Mouse (Mus musculus) hindbrain, embryonic 13.5 days (tissue): ENCODE data around the gene Ccdc171. TPM values are rescaled to one million over a fixed set of nuclear protein-coding genes. Genes with fewer than 3 reads are reported as not detected.

Source experiments
- ATAC-seq: fragments of 200-750 bp; cut with Nextera tagmentation; 2 replicates; pipeline ENCODE4 v1.8.0; 2017; ENCODE audit warnings: moderate TSS enrichment; ENCODE audit not compliant: low FRiP score
- H3K27ac ChIP-seq: fragments of 300-500 bp; sonication (generic); 2 replicates; pipeline ENCODE4 v1.5.1; 2015; ENCODE audit warnings: inconsistent platforms, mild to moderate bottlenecking, moderate library complexity
- H3K27me3 ChIP-seq: fragments of 300-500 bp; sonication (generic); 2 replicates; pipeline ENCODE4 v1.6.1; 2015; ENCODE audit warnings: mild to moderate bottlenecking, inconsistent platforms
- H3K36me3 ChIP-seq: fragments of 300-500 bp; sonication (generic); 2 replicates; pipeline ENCODE4 v1.6.1; 2015; ENCODE audit warnings: mild to moderate bottlenecking, inconsistent platforms
- H3K4me1 ChIP-seq: fragments of 300-500 bp; sonication (generic); replicated peaks from 2 replicates; pipeline ENCODE4 v1.6.1; 2015; ENCODE audit warnings: inconsistent platforms
- H3K4me2 ChIP-seq: fragments of 300-500 bp; sonication (generic); 2 replicates; pipeline ENCODE4 v1.6.1; 2015; ENCODE audit warnings: inconsistent platforms, mild to moderate bottlenecking, moderate library complexity
- H3K4me3 ChIP-seq: fragments of 300-500 bp; sonication (generic); 2 replicates; pipeline ENCODE4 v1.5.1; 2015; ENCODE audit warnings: mild to moderate bottlenecking, inconsistent platforms
- H3K9ac ChIP-seq: fragments of 300-500 bp; sonication (generic); 2 replicates; pipeline ENCODE4 v1.6.1; 2015; ENCODE audit warnings: mild to moderate bottlenecking, inconsistent platforms
- H3K9me3 ChIP-seq: fragments of 300-500 bp; sonication (generic); 2 replicates; pipeline ENCODE4 v1.6.1; 2016; ENCODE audit warnings: inconsistent platforms
- WGBS: fragments of 180-500 bp; shearing (Covaris S2); methylation state at CpG from one replicate; pipeline ENCODE4 v1.1.7; 2015; 5-methylcytosine and 5-hydroxymethylcytosine counted together
- polyA plus RNA-seq: library from polyadenylated mRNA; unstranded; fragments of >200 nt; fragmentation: Nextera tagmentation; extraction: Ambion mirVana; gene quantifications from 2 replicates; pipeline ENCODE4 v1.2.1, GENCODE M21; 2015

Ccdc171 gene
- polyA plus RNA-seq, 1 experiment from 2014 or later: 5.0 TPM

- 91% methylated on average over 4 of the region's 4 CpGs for WGBS
Observed at GRCm38 (mm10) chr4:83829718-83830459, 304.5 kb downstream of the Ccdc171 start.

GRCm38 (mm10) chr4:83830891-83831880, 305.8 kb downstream of the Ccdc171 start:
- no peaks in the 10 kb centered on the region for H3K27me3 ChIP-seq
- no peak overlapping the region for H3K27ac ChIP-seq
- no peaks in the 10 kb centered on the region for H3K4me1 ChIP-seq
- WGBS: 71% methylated on average over 13 of the region's 13 CpGs
- no peak overlapping the region for H3K4me3 ChIP-seq
- 0 out of 2 replicates have a peak, but pooled peaks have one; percentile 32 for ATAC-seq
- no peak overlapping the region for H3K4me2 ChIP-seq
- H3K9me3 ChIP-seq: no peaks in the 10 kb centered on the region
- H3K9ac ChIP-seq: no peak overlapping the region
- no peaks in the 10 kb centered on the region for H3K36me3 ChIP-seq

More at GRCm38 (mm10) chr4:83829718-83830459, 304.5 kb downstream of the Ccdc171 start:
- no peaks in the 10 kb centered on the region for H3K36me3 ChIP-seq
- H3K4me2 ChIP-seq: no peak overlapping the region
- H3K4me3 ChIP-seq: no peak overlapping the region
- H3K4me1 ChIP-seq: no peaks in the 10 kb centered on the region
- H3K9me3 ChIP-seq: no peaks in the 10 kb centered on the region
- H3K27me3 ChIP-seq: no peaks in the 10 kb centered on the region
- H3K9ac ChIP-seq: no peak overlapping the region
- ATAC-seq: no peak
- no peak overlapping the region for H3K27ac ChIP-seq

DNA sequence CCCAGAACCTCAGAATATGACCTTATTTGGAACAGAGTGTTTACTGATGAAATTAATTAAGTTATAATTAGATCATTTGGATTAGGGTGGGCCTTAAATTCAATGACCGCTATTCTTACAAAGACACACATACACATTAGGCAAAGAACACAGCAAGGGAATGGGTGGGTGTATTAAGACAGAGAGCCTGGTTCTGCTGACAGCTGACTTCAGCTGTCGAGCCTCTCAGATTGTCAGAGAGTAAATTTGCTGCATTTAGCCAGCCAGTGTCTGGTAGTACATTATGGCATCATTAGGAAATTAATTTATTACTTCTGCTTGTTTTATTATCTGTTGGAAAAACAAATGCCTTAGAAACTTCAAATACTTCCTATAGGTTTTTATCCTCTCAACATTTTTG, 313.7 kb downstream of the Ccdc171 start:
- no peaks in the 10 kb centered on the region for H3K9me3 ChIP-seq

GRCm38 (mm10) chr4:83846304-83846703, 321.0 kb downstream of the Ccdc171 start:
- Histone ChIP-seq H3K27ac (no peak overlapping the region), H3K4me1 (0 out of 2 replicates have a peak, but pooled peaks cover 4% of the 10 kb centered on the region), H3K27me3 (no peaks in the 10 kb centered on the region), H3K9ac (no peak overlapping the region), H3K9me3 (no peaks in the 10 kb centered on the region), H3K4me2 (no peak overlapping the region), H3K4me3 (no peak overlapping the region), H3K36me3 (no peaks in the 10 kb centered on the region)
- ATAC-seq: no peak
- 60% methylated on average over 7 of the region's 7 CpGs for WGBS

More for the DNA sequence above, 313.7 kb downstream of the Ccdc171 start:
- no peak for ATAC-seq
- WGBS: 70% methylated on average over 2 of the region's 2 CpGs
- Histone ChIP-seq H3K4me1 (no peaks in the 10 kb centered on the region), H3K36me3 (no peaks in the 10 kb centered on the region), H3K4me2 (no peak overlapping the region), H3K27me3 (no peaks in the 10 kb centered on the region), H3K9ac (no peak overlapping the region), H3K4me3 (no peak overlapping the region), H3K27ac (no peak overlapping the region)

GRCm38 (mm10) chr4:83853885-83854284, 328.5 kb downstream of the Ccdc171 start:
- Histone ChIP-seq H3K27ac (no peak overlapping the region), H3K4me2 (no peak overlapping the region), H3K9ac (no peak overlapping the region), H3K36me3 (no peaks in the 10 kb centered on the region), H3K4me3 (no peak overlapping the region), H3K9me3 (no peaks in the 10 kb centered on the region), H3K27me3 (no peaks in the 10 kb centered on the region), H3K4me1 (no peaks in the 10 kb centered on the region)
- no peak for ATAC-seq
- WGBS: 91% methylated on average over 5 of the region's 5 CpGs

DNA sequence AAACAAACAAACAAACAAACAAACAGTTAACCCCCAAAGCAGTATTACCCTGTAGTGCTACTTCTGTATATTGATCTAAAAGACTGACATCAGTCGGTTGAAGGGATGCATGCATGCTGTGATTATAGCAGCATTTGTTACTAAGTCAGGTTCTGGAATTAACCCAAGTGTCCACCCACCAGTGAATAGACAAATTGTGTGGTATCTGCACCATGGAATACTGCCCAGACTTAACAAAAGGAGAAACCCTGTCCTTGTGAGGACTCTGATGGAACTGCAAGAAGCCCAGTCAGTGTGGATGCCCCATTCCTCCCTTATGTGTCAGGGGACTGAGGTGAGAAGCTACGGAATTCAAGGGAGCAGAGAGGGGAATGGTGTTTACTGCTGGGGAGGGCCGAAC, 336.4 kb downstream of the Ccdc171 start:
- Histone ChIP-seq H3K4me1 (no peaks in the 10 kb centered on the region), H3K9ac (no peak overlapping the region), H3K4me2 (no peak overlapping the region), H3K9me3 (no peaks in the 10 kb centered on the region), H3K36me3 (no peaks in the 10 kb centered on the region), H3K27ac (no peak overlapping the region), H3K27me3 (no peaks in the 10 kb centered on the region), H3K4me3 (no peak overlapping the region)
- no peak for ATAC-seq
- WGBS: 78% methylated on average over 3 of the region's 3 CpGs

DNA sequence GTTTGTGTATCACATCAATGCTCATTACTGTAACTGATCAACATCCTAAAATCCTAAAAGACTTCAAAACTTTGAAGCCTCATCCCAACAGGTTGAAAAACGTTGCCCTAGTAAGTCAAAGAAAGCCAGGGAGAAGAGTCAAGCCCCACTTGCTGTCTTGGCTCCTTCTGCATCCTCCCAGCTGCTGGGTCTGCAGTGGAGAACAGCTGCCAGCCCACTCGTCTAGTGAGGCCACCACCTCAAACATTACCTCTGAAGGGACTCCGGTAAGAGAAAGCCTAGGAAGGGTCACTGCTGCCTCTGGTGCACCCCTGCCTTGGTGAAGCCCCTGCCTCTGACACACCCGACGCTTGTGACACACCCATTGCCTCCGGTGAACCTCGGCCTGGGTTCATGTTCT, 336.9 kb downstream of the Ccdc171 start:
- no peak overlapping the region for H3K4me3 ChIP-seq
- no peak overlapping the region for H3K27ac ChIP-seq
- H3K27me3 ChIP-seq: no peaks in the 10 kb centered on the region
- 90% methylated on average over 7 of the region's 7 CpGs for WGBS
- no peaks in the 10 kb centered on the region for H3K9me3 ChIP-seq
- no peaks in the 10 kb centered on the region for H3K4me1 ChIP-seq
- no peak overlapping the region for H3K9ac ChIP-seq
- H3K4me2 ChIP-seq: no peak overlapping the region
- no peaks in the 10 kb centered on the region for H3K36me3 ChIP-seq
- ATAC-seq: no peak

DNA sequence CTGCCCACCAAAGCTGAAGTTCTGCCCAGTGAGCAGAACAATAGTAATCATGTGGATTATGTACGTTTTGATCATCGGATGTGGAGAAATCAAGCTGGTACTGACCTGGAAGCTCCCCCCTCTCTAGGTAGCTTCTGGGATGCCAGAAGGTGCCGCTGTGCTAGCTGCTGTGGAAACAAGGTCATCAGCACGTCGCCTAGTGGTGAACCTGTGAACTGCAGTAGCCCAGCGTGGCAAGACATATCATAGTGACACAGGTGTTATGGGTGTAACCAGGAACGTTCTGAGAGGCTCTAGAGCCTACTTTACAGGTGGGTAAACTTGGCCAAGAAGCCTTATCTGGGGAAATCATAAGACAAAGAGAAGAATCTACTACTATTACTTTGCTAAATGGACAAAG, 351.3 kb downstream of the Ccdc171 start:
- no peak overlapping the region for H3K27ac ChIP-seq
- 63% methylated on average over 7 of the region's 7 CpGs for WGBS

GRCm38 (mm10) chr4:83878236-83878635, 352.9 kb downstream of the Ccdc171 start:
- WGBS: 66% methylated on average over 8 of the region's 8 CpGs
- H3K4me1 ChIP-seq: 0 out of 2 replicates have a peak, but pooled peaks cover 6% of the 10 kb centered on the region
- H3K9ac ChIP-seq: no peak overlapping the region
- H3K9me3 ChIP-seq: no peaks in the 10 kb centered on the region
- H3K36me3 ChIP-seq: no peaks in the 10 kb centered on the region
- H3K27me3 ChIP-seq: no peaks in the 10 kb centered on the region
- no peak for ATAC-seq
- H3K4me3 ChIP-seq: no peak overlapping the region
- no peak overlapping the region for H3K27ac ChIP-seq
- no peak overlapping the region for H3K4me2 ChIP-seq

More for the DNA sequence above, 351.3 kb downstream of the Ccdc171 start:
- H3K4me1 ChIP-seq: 0 out of 2 replicates have a peak, but pooled peaks cover 6% of the 10 kb centered on the region
- no peaks in the 10 kb centered on the region for H3K9me3 ChIP-seq
- H3K9ac ChIP-seq: no peak overlapping the region
- no peak overlapping the region for H3K4me3 ChIP-seq
- no peak for ATAC-seq
- H3K36me3 ChIP-seq: no peaks in the 10 kb centered on the region
- H3K4me2 ChIP-seq: no peak overlapping the region
- no peaks in the 10 kb centered on the region for H3K27me3 ChIP-seq

- no peak for ATAC-seq
- no peaks in the 10 kb centered on the region for H3K27me3 ChIP-seq
- H3K4me1 ChIP-seq: no peaks in the 10 kb centered on the region
- H3K4me2 ChIP-seq: no peak overlapping the region
- WGBS: 55% methylated on average over 13 of the region's 13 CpGs
- no peak overlapping the region for H3K27ac ChIP-seq
- H3K9me3 ChIP-seq: no peaks in the 10 kb centered on the region
- H3K4me3 ChIP-seq: no peak overlapping the region
- H3K9ac ChIP-seq: no peak overlapping the region
- H3K36me3 ChIP-seq: no peaks in the 10 kb centered on the region
Observed at GRCm38 (mm10) chr4:83888459-83889054, 363.2 kb downstream of the Ccdc171 start.

DNA sequence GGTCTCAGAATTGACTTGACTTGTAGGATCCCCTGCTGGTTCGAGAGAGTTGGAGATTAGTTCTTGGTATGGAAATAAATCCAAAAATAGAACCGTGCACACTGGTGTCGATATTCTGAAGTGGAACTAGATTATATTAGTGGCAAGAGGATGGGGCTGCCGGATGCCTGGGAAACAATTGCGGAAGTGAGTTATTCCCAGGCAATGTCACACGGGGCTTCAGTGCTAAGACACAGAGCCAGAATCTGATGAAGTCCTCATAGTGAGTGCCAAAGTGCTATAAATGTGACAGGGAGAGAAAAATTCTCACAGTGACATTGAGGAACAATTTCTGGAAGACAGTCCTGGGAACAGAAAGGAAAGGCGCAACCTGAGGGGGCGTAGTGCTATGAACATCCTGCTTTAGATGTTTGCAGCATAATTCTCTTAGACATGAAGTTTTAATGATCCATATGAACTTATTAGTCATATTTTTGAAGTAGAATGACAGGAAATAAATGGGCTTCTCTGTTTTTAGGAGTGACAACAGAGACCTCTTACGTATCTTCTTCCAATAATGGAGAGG, 376.8 kb downstream of the Ccdc171 start:
- WGBS: 91% methylated on average over 9 of the region's 9 CpGs
- no peak overlapping the region for H3K4me3 ChIP-seq
- ATAC-seq: no peak
- H3K9ac ChIP-seq: no peak overlapping the region
- H3K27ac ChIP-seq: no peak overlapping the region
- no peaks in the 10 kb centered on the region for H3K27me3 ChIP-seq
- H3K4me2 ChIP-seq: no peak overlapping the region
- H3K36me3 ChIP-seq: no peaks in the 10 kb centered on the region
- no peaks in the 10 kb centered on the region for H3K9me3 ChIP-seq
- no peaks in the 10 kb centered on the region for H3K4me1 ChIP-seq
